Mouse (Mus musculus): ENCODE data around the gene Camta1. TPM values are rescaled to one million over a fixed set of nuclear protein-coding genes. Genes with fewer than 3 reads are reported as not detected.

Gene Camta1
- polyA plus RNA-seq, 1 experiment: 155 TPM

GRCm38 (mm10) chr4:151746002-151746606 is 115.6 kb downstream of the Camta1 start:
- Histone ChIP-seq H3K27me3 (ENCODE audit: control insufficient read depth, insufficient read depth, low read length) (no peaks in the 10 kb centered on the region), H3K4me3 (replicated peaks; ENCODE audit: insufficient read depth, low read depth, low read length) (no peak overlapping the region), H3K27ac (ENCODE audit: insufficient read depth, low read length) (no peak overlapping the region), H3K4me1 (ENCODE audit: control insufficient read depth, insufficient read depth, low read length) (peaks cover 6% of the 10 kb centered on the region)
- WGBS: 64% methylated on average over 9 of the region's 9 CpGs
- DNase-seq: no peak
- TF ChIP-seq POLR2A (IDR thresholded peaks at IDR 0.05; ENCODE audit: borderline replicate concordance, insufficient read depth, low read length) (no peak), CTCF (IDR thresholded peaks at IDR 0.05; ENCODE audit: borderline replicate concordance, insufficient read depth, low read depth, low read length) (no peak)

- no peaks in the 10 kb centered on the region for H3K27me3 ChIP-seq (ENCODE audit: control insufficient read depth, insufficient read depth, low read length)
- WGBS: 69% methylated on average over 20 of the region's 20 CpGs
- DNase-seq: no peak
- peaks cover 5% of the 10 kb centered on the region for H3K4me1 ChIP-seq (ENCODE audit: control insufficient read depth, insufficient read depth, low read length)
- H3K4me3 ChIP-seq (replicated peaks; ENCODE audit: insufficient read depth, low read depth, low read length): no peak overlapping the region
- TF ChIP-seq CTCF (IDR thresholded peaks at IDR 0.05; ENCODE audit: borderline replicate concordance, insufficient read depth, low read depth, low read length) (no peak), POLR2A (IDR thresholded peaks at IDR 0.05; ENCODE audit: borderline replicate concordance, insufficient read depth, low read length) (no peak)
- H3K27ac ChIP-seq (ENCODE audit: insufficient read depth, low read length): no peak overlapping the region
Measured at GRCm38 (mm10) chr4:151741249-151742137, 120.2 kb downstream of the Camta1 start.

GRCm38 (mm10) chr4:151739348-151739956 is 122.2 kb downstream of the Camta1 start:
- DNase-seq: no peak
- Histone ChIP-seq H3K4me1 (ENCODE audit: control insufficient read depth, insufficient read depth, low read length) (peaks cover 5% of the 10 kb centered on the region), H3K4me3 (replicated peaks; ENCODE audit: insufficient read depth, low read depth, low read length) (no peak overlapping the region), H3K27ac (ENCODE audit: insufficient read depth, low read length) (no peak overlapping the region), H3K27me3 (ENCODE audit: control insufficient read depth, insufficient read depth, low read length) (no peaks in the 10 kb centered on the region)
- 73% methylated on average over 12 of the region's 12 CpGs for WGBS
- TF ChIP-seq CTCF (IDR thresholded peaks at IDR 0.05; ENCODE audit: borderline replicate concordance, insufficient read depth, low read depth, low read length) (no peak), POLR2A (IDR thresholded peaks at IDR 0.05; ENCODE audit: borderline replicate concordance, insufficient read depth, low read length) (no peak)

GRCm38 (mm10) chr4:151738875-151739274 is 122.8 kb downstream of the Camta1 start:
- DNase-seq: no peak
- H3K4me1 ChIP-seq (ENCODE audit: control insufficient read depth, insufficient read depth, low read length): peaks cover 5% of the 10 kb centered on the region
- TF ChIP-seq CTCF (IDR thresholded peaks at IDR 0.05; ENCODE audit: borderline replicate concordance, insufficient read depth, low read depth, low read length) (no peak), POLR2A (IDR thresholded peaks at IDR 0.05; ENCODE audit: borderline replicate concordance, insufficient read depth, low read length) (no peak)
- WGBS: 22% methylated on average over 11 of the region's 11 CpGs
- H3K27ac ChIP-seq (ENCODE audit: insufficient read depth, low read length): no peak overlapping the region
- no peaks in the 10 kb centered on the region for H3K27me3 ChIP-seq (ENCODE audit: control insufficient read depth, insufficient read depth, low read length)
- H3K4me3 ChIP-seq (replicated peaks; ENCODE audit: insufficient read depth, low read depth, low read length): no peak overlapping the region

- Histone ChIP-seq H3K27ac (ENCODE audit: insufficient read depth, low read length) (no peak overlapping the region), H3K27me3 (ENCODE audit: control insufficient read depth, insufficient read depth, low read length) (no peaks in the 10 kb centered on the region), H3K4me3 (replicated peaks; ENCODE audit: insufficient read depth, low read depth, low read length) (no peak overlapping the region), H3K4me1 (ENCODE audit: control insufficient read depth, insufficient read depth, low read length) (peaks cover 5% of the 10 kb centered on the region)
- WGBS: 31% methylated on average over 5 of the region's 5 CpGs
- DNase-seq: no peak
- TF ChIP-seq POLR2A (IDR thresholded peaks at IDR 0.05; ENCODE audit: borderline replicate concordance, insufficient read depth, low read length) (no peak), CTCF (IDR thresholded peaks at IDR 0.05; ENCODE audit: borderline replicate concordance, insufficient read depth, low read depth, low read length) (no peak)
Measured at GRCm38 (mm10) chr4:151738280-151738679, 123.4 kb downstream of the Camta1 start.

GRCm38 (mm10) chr4:151732668-151733067 is 129.0 kb downstream of the Camta1 start:
- TF ChIP-seq POLR2A (IDR thresholded peaks at IDR 0.05; ENCODE audit: borderline replicate concordance, insufficient read depth, low read length) (no peak), CTCF (IDR thresholded peaks at IDR 0.05; ENCODE audit: borderline replicate concordance, insufficient read depth, low read depth, low read length) (no peak)
- no peak for DNase-seq

GRCm38 (mm10) chr4:151730037-151730759 is 131.5 kb downstream of the Camta1 start:
- Histone ChIP-seq H3K27me3 (ENCODE audit: control insufficient read depth, insufficient read depth, low read length) (no peaks in the 10 kb centered on the region), H3K27ac (ENCODE audit: insufficient read depth, low read length) (no peak overlapping the region), H3K4me1 (ENCODE audit: control insufficient read depth, insufficient read depth, low read length) (peaks cover 8% of the 10 kb centered on the region), H3K4me3 (replicated peaks; ENCODE audit: insufficient read depth, low read depth, low read length) (no peak overlapping the region)
- DNase-seq: no peak
- TF ChIP-seq POLR2A (IDR thresholded peaks at IDR 0.05; ENCODE audit: borderline replicate concordance, insufficient read depth, low read length) (no peak), CTCF (IDR thresholded peaks at IDR 0.05; ENCODE audit: borderline replicate concordance, insufficient read depth, low read depth, low read length) (no peak)
- 69% methylated on average over 4 of the region's 4 CpGs for WGBS

More at GRCm38 (mm10) chr4:151732668-151733067, 129.0 kb downstream of the Camta1 start:
- 89% methylated on average over 10 of the region's 10 CpGs for whole genome bisulfite sequencing
- Histone ChIP-seq H3K4me3 (replicated peaks; ENCODE audit: insufficient read depth, low read depth, low read length) (no peak overlapping the region), H3K4me1 (ENCODE audit: control insufficient read depth, insufficient read depth, low read length) (peaks cover 8% of the 10 kb centered on the region), H3K27ac (ENCODE audit: insufficient read depth, low read length) (no peak overlapping the region), H3K27me3 (ENCODE audit: control insufficient read depth, insufficient read depth, low read length) (no peaks in the 10 kb centered on the region)
